Mouse (Mus musculus) urinary bladder, postnatal 36 days (tissue): ENCODE results near the gene Fbxl21.

ENCODE experiments used
- DNase-seq, 2 experiments: peaks; one replicate each; pipeline ENCODE4 v3.0.0; 2022; ENCODE audit warnings: low spot score in 2 of 2, mixed read lengths in 1 of 2

The Fbxl21 gene

GRCm38 (mm10) chr13:56534931-56535330 lies 12.7 kb downstream of the Fbxl21 start:
- no peak for DNase-seq

DNA sequence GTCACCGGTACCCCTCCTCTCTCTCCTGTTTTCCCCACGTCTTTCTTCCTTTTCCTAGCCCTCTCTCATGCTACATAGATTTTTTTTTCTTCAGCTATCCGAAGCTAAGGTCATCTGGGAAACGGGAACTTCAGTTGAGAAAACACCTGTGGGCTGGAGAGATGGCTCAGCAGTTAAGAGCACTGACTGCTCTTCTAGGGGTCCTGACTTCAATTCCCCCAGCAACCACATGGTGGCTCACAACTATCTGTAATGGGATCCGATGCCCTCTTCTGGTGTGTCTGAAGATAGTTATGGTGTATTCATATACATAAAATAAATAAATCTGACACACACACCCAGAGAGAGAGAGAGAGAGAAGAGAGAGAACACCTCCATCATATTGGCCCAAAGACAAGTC lies 13.3 kb downstream of the Fbxl21 start:
- no peak for DNase-seq

- DNase-seq = no peak
These were observed 14.8 kb downstream of the Fbxl21 start for GRCm38 (mm10) chr13:56537026-56537425.

GRCm38 (mm10) chr13:56539846-56540245 lies 17.6 kb downstream of the Fbxl21 start:
- no peak for DNase-seq

DNA sequence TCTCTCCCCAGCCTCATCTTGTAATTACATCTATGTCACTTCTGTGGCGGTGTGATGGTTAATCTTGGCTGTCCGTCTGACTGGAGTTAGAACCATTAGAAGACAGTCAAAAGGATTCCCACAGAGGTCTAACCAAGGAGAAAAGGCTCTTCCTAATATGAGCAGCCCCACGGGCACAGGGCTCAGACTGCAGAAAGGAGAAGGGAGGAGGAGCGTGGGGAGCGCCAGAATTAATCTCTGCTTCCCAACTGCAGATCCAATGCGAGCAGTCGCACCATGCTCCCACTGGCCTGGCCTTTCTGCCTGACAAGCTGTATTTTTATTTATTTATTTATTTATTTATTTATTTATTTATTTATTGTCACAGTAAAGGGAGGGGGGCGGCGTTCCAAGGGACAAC lies 21.5 kb downstream of the Fbxl21 start:
- no peak for DNase-seq

DNA sequence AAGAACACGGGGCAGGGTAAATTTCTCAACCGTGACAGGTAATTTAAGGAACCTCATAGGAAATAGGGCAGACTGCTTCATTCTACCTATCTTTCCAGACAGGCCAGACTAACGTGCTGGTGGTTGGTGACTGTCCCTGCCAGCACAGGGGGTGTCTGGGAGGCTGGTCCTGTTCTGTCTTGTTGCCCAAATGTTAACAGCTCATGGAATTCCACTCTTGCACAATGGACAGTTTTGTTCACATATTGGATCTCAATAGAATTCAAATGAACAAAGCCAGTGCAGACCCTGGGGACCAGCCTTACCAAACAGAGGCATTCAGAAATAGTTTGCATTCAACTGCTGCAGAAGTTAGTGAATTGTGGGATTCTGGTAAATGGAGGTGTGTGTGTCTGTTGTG lies 22.7 kb downstream of the Fbxl21 start:
- DNase-seq = no peak

DNA sequence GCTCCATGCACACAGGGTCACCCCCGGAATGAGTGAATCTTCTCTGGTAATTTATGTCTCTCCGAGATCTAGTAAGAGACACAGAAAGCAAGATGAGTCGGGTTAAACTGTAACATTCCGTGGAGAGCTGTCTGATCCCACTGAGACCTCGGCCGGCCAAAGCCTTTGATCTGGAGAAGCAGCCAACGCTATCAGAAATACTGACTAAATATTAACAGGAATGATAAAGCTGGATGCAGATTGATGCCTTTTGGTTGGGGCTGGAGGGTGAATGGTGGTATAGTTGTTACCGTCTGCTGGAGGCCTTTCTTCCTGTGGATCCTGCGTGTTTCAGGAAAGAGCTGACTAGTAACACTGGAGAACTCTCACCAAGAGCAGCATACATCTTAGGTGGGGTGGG lies 26.1 kb downstream of the Fbxl21 start, which contains the start of gene Lect2:
Lect2 (minus strand) TSS at position 102 of the 400 bp plus-strand sequence.
- no peak for DNase-seq

DNA sequence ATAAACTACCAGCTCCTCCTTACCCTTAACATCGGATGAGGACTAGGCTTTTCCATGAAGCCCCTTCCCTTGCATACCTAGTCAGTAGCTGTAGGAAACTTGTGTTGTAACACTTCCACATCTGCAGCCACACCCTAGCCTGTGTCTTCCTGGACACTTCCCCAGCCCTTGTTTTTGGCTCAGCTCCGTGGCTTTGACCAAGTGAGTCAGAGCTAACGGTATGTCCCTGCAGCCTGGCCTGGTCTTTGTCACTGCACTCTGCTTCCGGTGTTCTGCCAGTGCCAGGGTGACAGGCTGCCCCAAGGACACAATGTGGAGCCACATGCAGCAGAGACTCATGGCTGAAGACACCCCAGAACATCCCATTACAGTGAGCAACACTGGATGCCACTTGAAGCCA lies 27.1 kb downstream of the Fbxl21 start:
- peak in 1 of 2 experiments; percentile 25 for DNase-seq

GRCm38 (mm10) chr13:56550574-56550973 lies 28.3 kb downstream of the Fbxl21 start:
- peak in 1 of 2 experiments; percentile 22 for DNase-seq

DNA sequence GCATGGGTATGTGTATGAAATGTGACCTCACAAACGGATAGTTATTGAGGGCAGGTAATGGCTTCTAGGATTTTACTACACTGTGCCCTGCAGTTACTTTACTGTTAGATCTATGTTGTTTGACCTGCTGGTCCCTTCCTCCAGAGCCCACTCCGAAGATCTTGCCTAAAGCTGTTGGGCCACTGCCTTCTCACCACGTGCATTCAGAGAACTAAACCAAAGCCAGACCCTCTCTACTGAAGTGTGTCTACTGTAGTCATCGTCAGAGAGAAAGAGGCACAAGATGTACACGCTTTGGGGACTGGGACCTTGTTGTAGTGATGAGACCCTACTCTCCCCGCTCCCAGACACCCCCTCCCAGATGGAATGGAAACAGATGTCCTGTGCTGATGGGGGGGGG lies 29.4 kb downstream of the Fbxl21 start:
- DNase-seq = no peak

DNA sequence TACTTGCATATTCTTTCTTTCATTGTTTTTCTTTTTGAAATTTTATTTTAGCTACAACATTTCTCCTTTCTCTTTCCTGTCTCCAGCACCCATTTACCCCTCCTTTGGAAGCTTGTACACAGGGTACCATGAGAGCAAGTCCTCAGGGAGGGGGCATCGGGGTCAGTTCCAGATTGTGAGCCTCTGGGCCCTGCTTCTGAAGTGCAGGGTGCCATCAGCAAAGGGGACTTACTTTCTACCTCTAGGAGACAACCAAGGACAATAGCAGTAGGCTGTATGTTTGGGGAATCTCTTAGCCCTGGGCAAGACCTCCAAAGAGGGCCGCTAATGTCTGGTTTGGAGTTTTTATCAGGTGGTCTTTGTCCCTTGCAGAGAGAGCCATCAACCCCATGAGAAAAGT lies 31.7 kb downstream of the Fbxl21 start:
- DNase-seq = no peak

DNA sequence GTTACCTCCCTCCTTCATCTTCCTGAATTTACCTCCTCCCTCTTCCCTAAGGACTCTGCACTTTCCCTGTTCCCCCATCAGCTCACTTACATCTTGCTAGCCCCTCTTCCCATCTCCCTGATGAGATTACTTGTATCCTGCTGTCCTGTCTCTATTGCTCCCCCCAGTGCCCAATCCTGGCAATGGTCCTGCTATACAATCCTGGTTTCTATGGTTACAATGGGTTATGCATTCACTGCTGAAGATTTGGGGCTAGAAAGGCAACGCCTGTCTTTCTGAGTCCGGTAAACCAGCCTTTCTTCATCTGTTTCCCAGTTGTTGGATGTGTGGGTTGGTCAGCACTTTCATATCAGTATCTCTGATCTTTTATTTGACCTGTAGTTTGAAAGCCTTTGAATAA lies 32.1 kb downstream of the Fbxl21 start:
- DNase-seq = no peak

DNA sequence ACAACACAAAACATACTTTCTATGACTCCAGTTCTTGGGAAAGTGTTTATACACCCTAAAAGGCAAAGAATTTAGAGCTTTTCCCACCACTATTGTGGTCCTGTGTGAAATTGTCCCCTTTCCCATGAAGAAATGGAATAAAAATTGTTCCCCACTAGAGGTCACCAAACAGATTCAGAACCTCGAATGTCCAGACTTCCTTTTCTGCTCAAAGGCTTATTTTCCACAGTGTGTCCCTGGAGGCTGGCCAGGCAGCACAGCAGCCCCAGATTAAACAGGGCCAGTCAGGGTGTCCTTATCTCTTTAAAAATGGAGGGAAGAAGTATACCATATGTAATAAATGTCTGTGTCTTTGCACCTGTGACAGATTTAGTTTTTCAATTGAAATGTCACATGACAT lies 33.7 kb downstream of the Fbxl21 start:
- DNase-seq = peak in 1 of 2 experiments; percentile 43

DNA sequence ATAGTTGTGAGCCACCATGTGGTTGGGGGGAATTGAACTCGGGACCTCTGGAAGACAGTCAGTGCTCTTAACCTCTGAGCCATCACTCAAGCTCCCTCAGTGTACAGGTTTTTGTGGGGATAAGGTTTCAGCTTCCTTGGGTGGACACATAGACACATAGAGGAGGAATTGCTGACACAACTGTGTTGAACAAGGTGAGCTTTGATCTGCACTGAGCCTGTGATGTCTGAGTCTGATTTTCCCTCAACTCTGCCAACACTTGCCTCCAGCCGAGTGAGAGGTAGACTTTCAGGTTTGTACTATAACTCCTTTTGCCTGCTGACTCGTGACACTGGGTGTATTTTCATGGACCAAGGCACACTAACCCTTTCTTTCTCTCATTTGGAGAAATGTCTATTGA lies 34.4 kb downstream of the Fbxl21 start:
- no peak for DNase-seq

DNA sequence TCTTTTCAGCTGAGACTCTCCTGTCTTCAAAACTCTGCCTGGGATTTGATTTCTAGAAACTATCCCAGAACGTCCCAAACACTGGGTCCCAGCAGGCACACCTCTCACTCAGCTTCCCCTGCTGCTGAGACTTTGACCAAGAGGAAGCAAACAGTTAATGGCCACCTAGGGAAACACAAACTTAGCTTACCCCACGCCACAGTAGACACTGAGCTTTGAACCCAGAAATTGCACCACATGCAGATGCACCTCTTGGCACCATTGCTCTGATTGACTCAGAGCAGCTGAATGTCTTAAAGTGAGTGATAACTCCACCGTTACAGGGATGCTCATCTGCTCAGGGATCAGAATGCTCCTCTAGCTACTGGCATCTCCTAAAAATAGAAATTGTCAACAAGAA lies 36.5 kb downstream of the Fbxl21 start:
- DNase-seq = no peak

- no peak for DNase-seq
These were observed 37.6 kb downstream of the Fbxl21 start for GRCm38 (mm10) chr13:56559841-56560370.

DNA sequence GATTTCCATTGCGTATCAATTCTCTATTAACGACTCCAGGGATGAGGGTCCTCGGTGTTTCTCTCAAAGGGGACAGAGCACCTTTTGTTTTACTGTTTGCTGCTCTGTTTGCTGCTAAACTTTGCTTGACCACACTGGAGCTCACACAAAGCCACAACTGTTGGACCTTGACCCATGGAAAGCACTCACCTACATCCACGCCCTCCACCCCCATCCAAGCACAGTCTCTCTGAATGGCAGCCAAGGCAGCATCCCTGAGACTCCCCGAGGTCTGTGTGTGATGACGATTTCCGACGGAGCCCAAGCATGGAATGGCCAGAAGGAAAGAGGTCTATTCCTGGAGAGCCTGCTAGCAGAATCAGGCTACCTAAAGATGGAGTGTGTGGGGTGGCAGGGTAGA lies 38.9 kb downstream of the Fbxl21 start:
- no peak for DNase-seq

GRCm38 (mm10) chr13:56563075-56563474 lies 40.8 kb downstream of the Fbxl21 start:
- peak in 1 of 2 experiments; percentile 37 for DNase-seq

GRCm38 (mm10) chr13:56566336-56566735 lies 44.1 kb downstream of the Fbxl21 start:
- no peak for DNase-seq

DNA sequence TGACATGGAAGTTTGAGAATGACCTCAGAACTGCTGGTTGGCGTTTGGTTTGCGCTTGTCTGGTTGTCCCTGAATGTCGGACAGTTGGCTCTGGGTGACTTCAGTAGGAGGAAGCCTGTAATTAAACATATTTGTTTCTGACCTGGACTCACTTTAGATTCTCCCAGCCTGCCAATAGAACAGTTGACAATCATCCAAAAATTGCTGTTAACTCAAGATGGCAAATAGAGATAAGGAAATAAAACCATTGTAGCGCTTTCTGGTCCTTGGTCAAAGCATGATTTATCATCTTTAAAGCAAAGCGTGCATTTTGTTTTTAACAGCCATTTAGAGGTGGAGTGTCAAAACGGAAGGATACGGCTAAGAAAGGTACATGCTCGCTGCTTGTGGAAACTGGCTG lies 49.4 kb downstream of the Fbxl21 start:
- DNase-seq = no peak

DNA sequence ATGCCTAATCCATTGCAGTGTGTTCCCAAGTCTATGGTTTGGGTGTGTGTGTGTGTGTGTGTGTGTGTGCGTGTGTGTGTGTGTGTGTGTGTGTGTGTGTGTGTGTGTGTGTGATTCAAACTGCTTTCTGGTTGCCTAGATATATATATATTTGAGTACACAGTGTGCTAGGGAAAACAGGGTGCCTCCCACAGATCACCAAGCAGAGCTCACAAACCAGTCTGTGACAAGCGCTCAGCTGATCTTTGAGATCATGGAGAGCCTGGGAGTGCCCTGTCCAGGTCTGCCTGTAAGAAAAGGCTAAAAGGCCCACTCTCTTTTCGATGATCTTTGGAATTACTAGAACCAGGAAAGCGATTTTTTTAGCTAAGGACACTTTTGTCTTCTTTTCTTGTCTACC lies 52.8 kb downstream of the Fbxl21 start:
- DNase-seq = no peak

- peak; percentile 70 to 81 for DNase-seq
These were observed 53.5 kb downstream of the Fbxl21 start for GRCm38 (mm10) chr13:56575701-56576321.

- no peak for DNase-seq
These were observed 55.8 kb downstream of the Fbxl21 start for GRCm38 (mm10) chr13:56578097-56578496.

- no peak for DNase-seq
These were observed 58.2 kb downstream of the Fbxl21 start for GRCm38 (mm10) chr13:56580450-56580849.
